Mouse (Mus musculus) liver, embryonic 14.5 days (tissue): Measurements from ENCODE around the gene Met. TPM values are rescaled to one million over a fixed set of nuclear protein-coding genes. Genes with fewer than 3 reads are reported as not detected.

Source experiments
- ATAC-seq: fragments of 200-750 bp; cut with Nextera tagmentation; 2 replicates; pipeline ENCODE4 v1.8.0; 2017; ENCODE audit warnings: moderate number of reproducible peaks, mild to moderate bottlenecking, moderate library complexity; ENCODE audit not compliant: insufficient read depth
- DNase-seq, 3 experiments: peaks; one replicate each; pipeline ENCODE4 v3.0.0-alpha.2; 2012 to 2013; ENCODE audit warnings: low read depth in 3 of 3, low spot score in 3 of 3
- H3K27ac ChIP-seq: fragments of 300-500 bp; sonication (generic); 2 replicates; pipeline ENCODE4 v1.5.1; 2014; ENCODE audit warnings: moderate library complexity, mild to moderate bottlenecking, control low read depth, inconsistent platforms
- H3K27me3 ChIP-seq: fragments of 300-500 bp; sonication (generic); 2 replicates; pipeline ENCODE4 v1.6.1; 2014; ENCODE audit warnings: mild to moderate bottlenecking, low read length, moderate library complexity; ENCODE audit not compliant: control insufficient read depth, insufficient read depth
- H3K36me3 ChIP-seq: fragments of 300-500 bp; sonication (generic); replicated peaks from 2 replicates; pipeline ENCODE4 v1.6.1; 2014; ENCODE audit warnings: low read depth; ENCODE audit not compliant: control insufficient read depth, insufficient read depth
- H3K4me1 ChIP-seq, 2 experiments: fragments of 200-500 bp in 1 of 2; fragments of 300-500 bp in 1 of 2; sonication (generic) in 1 of 2; replicated peaks; 2 replicates each; pipeline ENCODE4 v1.6.1; 2012 to 2014; ENCODE audit warnings: antibody characterized with exemption in 1 of 2, inconsistent platforms in 1 of 2, low read length in 1 of 2; ENCODE audit not compliant: control insufficient read depth in 2 of 2, insufficient read depth in 2 of 2
- H3K4me2 ChIP-seq: fragments of 300-500 bp; sonication (generic); 2 replicates; pipeline ENCODE4 v1.6.1; 2014; ENCODE audit warnings: low read depth, mild to moderate bottlenecking, control low read depth, moderate library complexity
- H3K4me3 ChIP-seq, 2 experiments: fragments of 200-500 bp in 1 of 2; fragments of 300-500 bp in 1 of 2; sonication (generic) in 1 of 2; 2 replicates each; pipeline ENCODE4 v1.5.1; 2012 to 2014; ENCODE audit warnings: low read depth in 2 of 2, low read length in 2 of 2, mild to moderate bottlenecking in 2 of 2, control low read depth in 1 of 2, inconsistent platforms in 1 of 2, moderate library complexity in 1 of 2; ENCODE audit not compliant: insufficient read depth in 1 of 2
- H3K9ac ChIP-seq: fragments of 300-500 bp; sonication (generic); replicated peaks from 2 replicates; pipeline ENCODE4 v1.6.1; 2014; ENCODE audit warnings: mild to moderate bottlenecking, control low read depth, moderate library complexity
- H3K9me3 ChIP-seq: fragments of 300-500 bp; sonication (generic); 2 replicates; pipeline ENCODE4 v1.6.1; 2016; ENCODE audit warnings: low read length, mixed read lengths; ENCODE audit not compliant: control insufficient read depth
- CTCF ChIP-seq: IDR thresholded peaks from 2 replicates; pipeline ENCODE4 v1.5.1; 2016; ENCODE audit warnings: antibody characterized with exemption, low read depth, control low read depth
- EP300 ChIP-seq: IDR thresholded peaks from 2 replicates; pipeline ENCODE4 v1.6.1; 2016; ENCODE audit warnings: antibody characterized with exemption, low read depth
- WGBS: fragments of 180-500 bp; shearing (Covaris S2); extraction: QIAGEN DNeasy Blood & Tissue Kit; methylation state at CpG from one replicate; pipeline ENCODE4 v1.1.7; 2014; ENCODE audit not compliant: insufficient replicate concordance; 5-methylcytosine and 5-hydroxymethylcytosine counted together
- polyA plus RNA-seq, 2 experiments: library from polyadenylated mRNA; depleted of rRNA in 1 of 2; stranded (reverse) in 1 of 2; unstranded in 1 of 2; fragments of >200 nt; fragmentation: Nextera tagmentation in 1 of 2; extraction: Ambion mirVana in 1 of 2; gene quantifications; 2 replicates each; pipeline versions ENCODE4 v1.2.1 to v1.2.3; 2012 to 2014

Met gene
- polyA plus RNA-seq, 2 experiments: 3.1 to 5.5 TPM

GRCm38 (mm10) chr6:17515775-17516460, 52.3 kb downstream of the Met start:
- DNase-seq (no peak), ATAC-seq (no peak)
- Histone ChIP-seq H3K27me3 (no peaks in the 10 kb centered on the region), H3K4me3 (no peak overlapping the region), H3K36me3 (no peaks in the 10 kb centered on the region), H3K27ac (no peak overlapping the region), H3K9me3 (no peaks in the 10 kb centered on the region), H3K4me2 (no peak overlapping the region), H3K9ac (no peak overlapping the region), H3K4me1 (peaks cover 0 to 2% of the 10 kb centered on the region in 2 experiments; a peak in 1 of 4 replicates)
- TF ChIP-seq CTCF (no peak), EP300 (no peak)
- 34% methylated on average over 7 of the region's 7 CpGs for WGBS

GRCm38 (mm10) chr6:17521901-17522717, 58.5 kb downstream of the Met start:
- Histone ChIP-seq H3K4me3 (no peak overlapping the region), H3K27ac (no peak overlapping the region), H3K36me3 (no peaks in the 10 kb centered on the region), H3K4me1 (no peaks in the 10 kb centered on the region), H3K27me3 (no peaks in the 10 kb centered on the region), H3K9me3 (no peaks in the 10 kb centered on the region), H3K4me2 (no peak overlapping the region), H3K9ac (no peak overlapping the region)
- ATAC-seq (no peak), DNase-seq (no peak)
- TF ChIP-seq CTCF (no peak), EP300 (no peak)
- WGBS: 60% methylated on average over 8 of the region's 8 CpGs

GRCm38 (mm10) chr6:17522917-17523316, 59.3 kb downstream of the Met start:
- Histone ChIP-seq H3K4me1 (no peaks in the 10 kb centered on the region), H3K9me3 (no peaks in the 10 kb centered on the region), H3K4me3 (no peak overlapping the region), H3K4me2 (no peak overlapping the region), H3K9ac (no peak overlapping the region), H3K27ac (no peak overlapping the region), H3K36me3 (no peaks in the 10 kb centered on the region), H3K27me3 (no peaks in the 10 kb centered on the region)
- 56% methylated on average over 4 of the region's 4 CpGs for WGBS
- ATAC-seq (no peak), DNase-seq (no peak)
- TF ChIP-seq EP300 (no peak), CTCF (no peak)

GRCm38 (mm10) chr6:17529490-17530269, 66.1 kb downstream of the Met start:
- no peaks in the 10 kb centered on the region for H3K36me3 ChIP-seq
- DNase-seq (no peak), ATAC-seq (no peak)
- WGBS: 37% methylated on average over 6 of the region's 6 CpGs
- no peak overlapping the region for H3K27ac ChIP-seq
- no peak overlapping the region for H3K4me2 ChIP-seq
- no peaks in the 10 kb centered on the region for H3K9me3 ChIP-seq
- no peaks in the 10 kb centered on the region for H3K27me3 ChIP-seq
- H3K4me1 ChIP-seq: no peaks in the 10 kb centered on the region
- no peak overlapping the region for H3K4me3 ChIP-seq
- no peak overlapping the region for H3K9ac ChIP-seq
- TF ChIP-seq EP300 (no peak), CTCF (no peak)

- Histone ChIP-seq H3K36me3 (no peaks in the 10 kb centered on the region), H3K4me1 (peaks cover 0 to 2% of the 10 kb centered on the region in 2 experiments; a peak in 1 of 4 replicates), H3K27ac (no peak overlapping the region), H3K4me3 (no peak overlapping the region), H3K9ac (no peak overlapping the region), H3K4me2 (peak overlapping the region; percentile 24), H3K9me3 (no peaks in the 10 kb centered on the region), H3K27me3 (no peaks in the 10 kb centered on the region)
- no peak for TF ChIP-seq CTCF
- TF ChIP-seq EP300: no peak
- ATAC-seq (peak; percentile 53; the same call in 1 of the 2 replicates), DNase-seq (peak in 2 of 3 experiments; percentile 3 to 28)
- WGBS: 70% methylated on average over 8 of the region's 8 CpGs
These were observed 78.0 kb downstream of the Met start for GRCm38 (mm10) chr6:17541615-17542014.
